Mouse (Mus musculus) ovary, postnatal 14 days (tissue): ENCODE data around the gene Nagk.
"Not testable (repeated sequence)": the region's sequence is repeated elsewhere in the genome, so short reads cannot be mapped to it uniquely, and the experiment has no call there.

Source experiments
- DNase-seq: peaks from one replicate; pipeline ENCODE4 v3.0.0; 2022; ENCODE audit warnings: low spot score

The Nagk gene

GRCm38 (mm10) chr6:83815801-83816200 lies 21.0 kb downstream of the Nagk start:
- DNase-seq, result no peak

GRCm38 (mm10) chr6:83818996-83819395 lies 24.2 kb downstream of the Nagk start:
- DNase-seq, result no peak

GRCm38 (mm10) chr6:83820727-83821515 lies 26.1 kb downstream of the Nagk start:
- DNase-seq, result no peak

GRCm38 (mm10) chr6:83821856-83822255 lies 27.1 kb downstream of the Nagk start:
- DNase-seq, result no peak

GRCm38 (mm10) chr6:83830941-83831605 lies 36.3 kb downstream of the Nagk start:
- DNase-seq, result no peak

GRCm38 (mm10) chr6:83831606-83832123 lies 36.9 kb downstream of the Nagk start, which contains the start of gene Paip2b:
Gene Paip2b, minus strand, starts transcription at chr6:83831741.
- DNase-seq, result peak; percentile 96

- DNase-seq, result not testable (repeated sequence)
These were observed 37.6 kb downstream of the Nagk start for GRCm38 (mm10) chr6:83832393-83832792.

- no peak for DNase-seq
These were observed 42.0 kb downstream of the Nagk start for GRCm38 (mm10) chr6:83836826-83837225.

GRCm38 (mm10) chr6:83838046-83838445 lies 43.3 kb downstream of the Nagk start:
- no peak for DNase-seq

- DNase-seq, result no peak
These were observed 45.3 kb downstream of the Nagk start for GRCm38 (mm10) chr6:83840086-83840485.

GRCm38 (mm10) chr6:83844913-83845312 lies 50.1 kb downstream of the Nagk start:
- DNase-seq, result no peak

GRCm38 (mm10) chr6:83846141-83846540 lies 51.4 kb downstream of the Nagk start:
- DNase-seq, result no peak

- DNase-seq, result no peak
These were observed 54.7 kb downstream of the Nagk start for GRCm38 (mm10) chr6:83849446-83849845.
